In the genomic region with DNA sequence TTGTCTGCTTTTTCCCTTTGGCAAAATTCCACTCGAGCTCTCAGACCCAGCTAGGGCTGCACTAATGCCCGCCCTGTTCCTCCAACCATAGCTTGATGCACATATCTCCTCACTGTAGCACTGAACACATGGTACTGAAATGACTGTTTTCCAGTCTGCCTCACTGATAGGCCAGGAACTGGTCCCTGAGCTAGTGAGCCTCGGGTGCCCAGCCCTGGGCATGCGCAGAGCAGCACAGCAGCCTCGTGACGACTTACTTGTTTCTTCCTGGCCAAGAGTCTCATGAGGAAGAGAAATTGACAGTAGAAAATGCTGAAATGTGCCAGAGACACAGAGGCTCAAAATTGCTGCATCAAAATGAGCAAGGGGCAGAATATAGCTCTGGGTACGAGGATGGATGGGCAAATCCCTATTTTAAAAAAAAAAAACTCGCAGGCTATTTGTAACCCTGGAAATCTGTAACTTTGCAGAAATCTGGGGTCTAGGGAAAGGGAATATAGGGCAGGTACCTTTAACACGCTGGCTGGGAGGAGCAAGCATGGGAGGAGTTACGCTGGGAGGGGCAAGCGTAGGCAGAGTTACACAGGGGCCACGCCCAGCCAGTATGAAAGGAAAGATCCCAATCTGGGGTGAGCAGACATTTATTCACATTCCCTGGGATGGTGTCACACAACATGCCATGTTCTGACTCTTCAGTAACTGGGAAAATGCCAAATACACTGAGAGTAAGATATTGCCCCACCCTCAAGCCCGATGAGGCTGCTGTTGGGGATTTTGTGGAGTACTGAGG, we compare ENCODE assay signal across 8 mouse cellular contexts. TPM values are rescaled to one million over a fixed set of nuclear protein-coding genes. Genes with fewer than 3 reads are reported as not detected.
DNase-seq lines count a peak whose midpoint lies in the region; TF ChIP-seq lines count a peak whose summit lies in the region.

No protein-coding gene starts in this region.

- peak; percentile 55 for DNase-seq in embryo, embryonic 10.5 days (ENCODE audit: low spot score)
- DNase-seq in embryo, embryonic 11 days, result no peak
- peak; percentile 66 to 80 for DNase-seq in adrenal gland, adult (ENCODE audit: inconsistent age in 2 of 2, low spot score in 1 of 2)
- peak; percentile 76 to 78 for DNase-seq in heart, postnatal 10 days
- peak; percentile 55 to 59 for DNase-seq in layer of hippocampus, postnatal 36 days
- DNase-seq in lung, postnatal 25 days (ENCODE audit: low spot score), result peak; percentile 85
- peak; percentile 74 for DNase-seq in splenic B cell, adult 2 months (ENCODE audit: low read depth, low spot score)

- no peak for TF ChIP-seq CTCF in embryonic fibroblast, embryonic 13.5 days (IDR thresholded peaks at IDR 0.05; ENCODE audit: borderline replicate concordance, insufficient read depth, low read length)

- peaks cover 6% of the 10 kb centered on the region; the same call in 1 of the 2 replicates for H3K4me1 ChIP-seq in embryonic fibroblast, embryonic 13.5 days (ENCODE audit: control insufficient read depth, insufficient read depth, low read length)

- intact Hi-C loops in heart, postnatal 10 days (cut with DNase I), result loop anchor here (2.0 kb wide), 1 partner anchor 42 kb away; a partner anchor contains a TSS

- peak overlapping the region; percentile 2; the same call in 1 of the 2 replicates for H3K27ac ChIP-seq in embryonic fibroblast, embryonic 13.5 days (ENCODE audit: insufficient read depth, low read length)

- peak; percentile 63 for TF ChIP-seq POLR2A in embryonic fibroblast, embryonic 13.5 days (IDR thresholded peaks at IDR 0.05; ENCODE audit: low read depth, low read length)

- no peaks in the 10 kb centered on the region for H3K27me3 ChIP-seq in splenic B cell, adult 2 months (ENCODE audit: control insufficient read depth, insufficient read depth, low read length, poor library complexity, severe bottlenecking)

- H3K36me3 ChIP-seq in splenic B cell, adult 2 months (ENCODE audit: control insufficient read depth, insufficient read depth, low read length, poor library complexity, severe bottlenecking), result no peaks in the 10 kb centered on the region

- no peak overlapping the region for H3K4me3 ChIP-seq in embryonic fibroblast, embryonic 13.5 days (ENCODE audit: insufficient read depth, low read length)

RNA-seq across cellular contexts. Expression of a gene that starts 41.7 kb away (rescaled TPM):
- 16.7 and 24.0 TPM in 2 replicates for polyA plus RNA-seq in embryonic fibroblast, embryonic 13.5 days (2011; ENCODE audit: insufficient read length, low read depth, missing spikeins)
- total RNA-seq in heart, postnatal 10 days (2021), result 100 to 1,000 TPM; 397 to 585 TPM
- 10 to 100 TPM; 73.6 to 81.1 TPM for total RNA-seq in layer of hippocampus, postnatal 36 days (2021)

Comparison
In these comparisons a context has a peak if more than half of its experiments do, and no peak if none do; other contexts are left out.
1. RNA of a gene that starts 41.7 kb away (total RNA-seq): 397 to 585 TPM in heart, postnatal 10 days; 73.6 to 81.1 TPM in layer of hippocampus, postnatal 36 days; every median in the first group is over 4 times any median in the second.